Mouse (Mus musculus) hindbrain, embryonic 15.5 days (tissue): ENCODE data around the gene Smarca4. TPM values are rescaled to one million over a fixed set of nuclear protein-coding genes. Genes with fewer than 3 reads are reported as not detected.

Experiments used
- ATAC-seq: fragments of 200-750 bp; cut with Nextera tagmentation; 2 replicates; pipeline ENCODE4 v1.8.0; 2017; ENCODE audit warnings: low read depth, moderate number of reproducible peaks, moderate TSS enrichment; ENCODE audit not compliant: low FRiP score
- H3K27ac ChIP-seq: fragments of 300-500 bp; sonication (generic); replicated peaks from 2 replicates; pipeline ENCODE4 v1.5.1; 2015; ENCODE audit warnings: mild to moderate bottlenecking, inconsistent platforms
- H3K27me3 ChIP-seq: fragments of 300-500 bp; sonication (generic); 2 replicates; pipeline ENCODE4 v1.6.1; 2015; ENCODE audit warnings: control low read depth, inconsistent platforms
- H3K36me3 ChIP-seq: fragments of 300-500 bp; sonication (generic); 2 replicates; pipeline ENCODE4 v1.6.1; 2015; ENCODE audit warnings: control low read depth, inconsistent platforms
- H3K4me1 ChIP-seq: fragments of 300-500 bp; sonication (generic); replicated peaks from 2 replicates; pipeline ENCODE4 v1.6.1; 2015; ENCODE audit warnings: control low read depth, inconsistent platforms
- H3K4me2 ChIP-seq: fragments of 300-500 bp; sonication (generic); 2 replicates; pipeline ENCODE4 v1.6.1; 2015; ENCODE audit warnings: moderate library complexity, mild to moderate bottlenecking, inconsistent platforms
- H3K4me3 ChIP-seq: fragments of 300-500 bp; sonication (generic); 2 replicates; pipeline ENCODE4 v1.5.1; 2015; ENCODE audit warnings: mild to moderate bottlenecking, inconsistent platforms
- H3K9ac ChIP-seq: fragments of 300-500 bp; sonication (generic); 2 replicates; pipeline ENCODE4 v1.6.1; 2015; ENCODE audit warnings: inconsistent platforms
- H3K9me3 ChIP-seq: fragments of 300-500 bp; sonication (generic); 2 replicates; pipeline ENCODE4 v1.6.1; 2016; ENCODE audit warnings: control low read depth, inconsistent platforms
- WGBS: fragments of 180-500 bp; shearing (Covaris S2); methylation state at CpG from one replicate; pipeline ENCODE4 v1.1.7; 2015; 5-methylcytosine and 5-hydroxymethylcytosine counted together
- polyA plus RNA-seq: library from polyadenylated mRNA; unstranded; fragments of >200 nt; fragmentation: Nextera tagmentation; extraction: Ambion mirVana; gene quantifications from 2 replicates; pipeline ENCODE4 v1.2.1, GENCODE M21; 2015

The Smarca4 gene
- polyA plus RNA-seq, 1 experiment from 2014 or later: 139 TPM

DNA sequence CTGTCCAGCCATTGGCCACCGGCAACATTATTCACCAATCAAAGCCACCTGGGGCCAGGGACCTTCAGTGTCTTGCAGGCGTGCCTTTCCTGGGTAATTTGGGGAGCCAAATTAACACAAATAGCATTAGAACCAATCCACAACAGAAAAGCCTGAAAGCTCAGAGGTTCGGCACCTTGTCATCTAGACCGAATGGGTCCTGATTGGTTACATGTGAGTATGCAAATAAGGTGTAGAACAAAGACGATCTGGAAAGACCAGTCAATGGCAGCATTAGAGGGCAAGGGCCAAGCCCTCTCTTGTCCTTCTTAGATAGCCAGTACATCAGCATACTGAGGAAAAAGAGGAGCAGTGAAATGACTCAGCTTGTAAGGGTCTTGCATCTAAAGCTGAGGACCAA is 10.1 kb upstream of the Smarca4 start:
- Histone ChIP-seq H3K4me2 (no peak overlapping the region), H3K4me3 (no peak overlapping the region), H3K4me1 (no peaks in the 10 kb centered on the region), H3K27ac (no peak overlapping the region), H3K9me3 (no peaks in the 10 kb centered on the region), H3K9ac (no peak overlapping the region), H3K36me3 (no peaks in the 10 kb centered on the region), H3K27me3 (no peaks in the 10 kb centered on the region)
- ATAC-seq: no peak
- 74% methylated on average over 5 of the region's 5 CpGs for WGBS

GRCm38 (mm10) chr9:21606648-21607047 is 9.3 kb upstream of the Smarca4 start:
- H3K36me3 ChIP-seq: no peaks in the 10 kb centered on the region
- H3K9ac ChIP-seq: no peak overlapping the region
- no peaks in the 10 kb centered on the region for H3K27me3 ChIP-seq
- no peak overlapping the region for H3K4me3 ChIP-seq
- ATAC-seq: no peak
- H3K27ac ChIP-seq: no peak overlapping the region
- no peak overlapping the region for H3K4me2 ChIP-seq
- 82% methylated on average over 1 of the region's 1 CpGs for whole genome bisulfite sequencing
- no peaks in the 10 kb centered on the region for H3K4me1 ChIP-seq
- H3K9me3 ChIP-seq: no peaks in the 10 kb centered on the region

GRCm38 (mm10) chr9:21609861-21610260 is 6.1 kb upstream of the Smarca4 start:
- Histone ChIP-seq H3K4me1 (peaks cover 3% of the 10 kb centered on the region), H3K4me3 (no peak overlapping the region), H3K4me2 (no peak overlapping the region), H3K36me3 (no peaks in the 10 kb centered on the region), H3K27me3 (no peaks in the 10 kb centered on the region), H3K9ac (no peak overlapping the region), H3K9me3 (no peaks in the 10 kb centered on the region), H3K27ac (no peak overlapping the region)
- WGBS: 94% methylated on average over 1 of the region's 1 CpGs
- no peak for ATAC-seq

- Histone ChIP-seq H3K36me3 (no peaks in the 10 kb centered on the region), H3K9me3 (no peaks in the 10 kb centered on the region), H3K27ac (peak overlapping the region; percentile 91), H3K4me2 (peak overlapping the region; percentile 56), H3K4me3 (peak overlapping the region; percentile 66), H3K27me3 (no peaks in the 10 kb centered on the region), H3K4me1 (peaks cover 35% of the 10 kb centered on the region), H3K9ac (peak overlapping the region; percentile 44)
- no peak for ATAC-seq
- WGBS: 79% methylated on average over 15 of the region's 15 CpGs
Observed at GRCm38 (mm10) chr9:21614864-21615616, 929 bp upstream of the Smarca4 start.

DNA sequence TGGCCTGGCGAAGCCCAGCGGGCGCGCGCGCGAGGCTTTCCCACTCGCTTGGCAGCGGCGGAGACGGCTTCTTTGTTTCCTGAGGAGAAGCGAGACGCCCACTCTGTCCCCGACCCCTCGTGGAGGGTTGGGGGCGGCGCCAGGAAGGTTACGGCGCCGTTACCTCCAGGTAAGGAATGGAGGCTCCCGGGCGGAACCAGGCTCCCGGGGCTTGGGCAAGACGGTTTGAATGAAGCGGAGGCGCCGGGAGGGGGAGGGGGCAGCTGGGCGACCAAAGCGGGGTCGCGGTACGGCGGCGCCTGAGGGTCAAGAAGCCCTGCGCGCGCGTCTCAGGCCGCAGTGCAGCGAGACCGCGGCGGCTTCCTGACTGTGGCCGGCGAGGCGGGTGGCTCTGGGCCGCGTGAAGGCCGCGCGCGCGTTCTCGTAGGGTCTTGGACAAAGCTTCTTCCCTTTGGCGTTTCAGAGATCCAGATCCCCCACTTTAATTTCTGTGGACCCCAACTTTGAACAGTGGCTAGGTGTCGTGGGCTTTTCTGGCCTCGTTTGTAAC is 338 bp downstream of the Smarca4 start:
- WGBS: under 1% methylated on average over 50 of the region's 57 CpGs
- Histone ChIP-seq H3K4me2 (peak overlapping the region; percentile 61), H3K36me3 (no peaks in the 10 kb centered on the region), H3K27ac (peak overlapping the region; percentile 98), H3K27me3 (no peaks in the 10 kb centered on the region), H3K4me3 (peak overlapping the region; percentile 66), H3K4me1 (peaks cover 40% of the 10 kb centered on the region), H3K9ac (peak overlapping the region; percentile 85), H3K9me3 (no peaks in the 10 kb centered on the region)
- ATAC-seq: peak; percentile 84

- H3K4me2 ChIP-seq: peak overlapping the region; percentile 61
- no peaks in the 10 kb centered on the region for H3K36me3 ChIP-seq
- no peak for ATAC-seq
- peaks cover 40% of the 10 kb centered on the region for H3K4me1 ChIP-seq
- no peaks in the 10 kb centered on the region for H3K9me3 ChIP-seq
- peak overlapping the region; percentile 85 for H3K9ac ChIP-seq
- no peaks in the 10 kb centered on the region for H3K27me3 ChIP-seq
- H3K4me3 ChIP-seq: peak overlapping the region; percentile 66
- 4% methylated on average over 10 of the region's 10 CpGs for WGBS
- H3K27ac ChIP-seq: peak overlapping the region; percentile 98
Observed at GRCm38 (mm10) chr9:21617066-21617465, 1.1 kb downstream of the Smarca4 start.

DNA sequence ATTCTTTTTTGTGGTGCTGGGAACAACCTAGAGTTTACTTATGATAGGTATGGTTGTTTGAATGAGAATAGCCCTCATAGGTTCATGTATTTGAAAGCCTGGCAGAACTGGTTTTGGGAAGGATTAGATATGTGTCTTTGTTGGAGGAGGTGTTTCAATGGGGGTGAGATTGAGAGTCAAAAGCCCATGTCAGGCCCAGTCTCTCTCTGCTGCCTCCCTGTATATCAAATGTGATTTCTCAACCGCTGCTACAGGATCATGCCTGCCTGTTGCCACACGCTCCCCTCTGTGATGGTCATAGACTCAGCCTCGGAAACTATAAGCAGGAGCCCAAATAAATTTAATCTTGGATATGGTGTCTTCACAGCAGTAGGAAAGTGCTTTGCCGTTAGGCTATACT is 4.3 kb downstream of the Smarca4 start:
- Histone ChIP-seq H3K27me3 (no peaks in the 10 kb centered on the region), H3K36me3 (no peaks in the 10 kb centered on the region), H3K4me2 (no peak overlapping the region), H3K27ac (no peak overlapping the region), H3K4me1 (peaks cover 40% of the 10 kb centered on the region), H3K9ac (no peak overlapping the region), H3K9me3 (no peaks in the 10 kb centered on the region), H3K4me3 (no peak overlapping the region)
- ATAC-seq: no peak
- 84% methylated on average over 4 of the region's 4 CpGs for WGBS

- H3K4me1 ChIP-seq: peaks cover 41% of the 10 kb centered on the region
Observed at GRCm38 (mm10) chr9:21622676-21623075, 6.7 kb downstream of the Smarca4 start.

GRCm38 (mm10) chr9:21625342-21626339 is 9.7 kb downstream of the Smarca4 start:
- Histone ChIP-seq H3K9ac (no peak overlapping the region), H3K27me3 (no peaks in the 10 kb centered on the region), H3K4me1 (peaks cover 19% of the 10 kb centered on the region), H3K27ac (no peak overlapping the region), H3K9me3 (no peaks in the 10 kb centered on the region), H3K36me3 (no peaks in the 10 kb centered on the region), H3K4me2 (no peak overlapping the region), H3K4me3 (no peak overlapping the region)
- WGBS: 84% methylated on average over 10 of the region's 10 CpGs
- no peak for ATAC-seq

More at GRCm38 (mm10) chr9:21622676-21623075, 6.7 kb downstream of the Smarca4 start:
- ATAC-seq: no peak
- Histone ChIP-seq H3K4me3 (no peak overlapping the region), H3K27me3 (no peaks in the 10 kb centered on the region), H3K9ac (no peak overlapping the region), H3K4me2 (no peak overlapping the region), H3K36me3 (no peaks in the 10 kb centered on the region), H3K9me3 (no peaks in the 10 kb centered on the region), H3K27ac (no peak overlapping the region)
- WGBS: 95% methylated on average over 1 of the region's 1 CpGs

GRCm38 (mm10) chr9:21626571-21626970 is 10.6 kb downstream of the Smarca4 start:
- Histone ChIP-seq H3K27me3 (no peaks in the 10 kb centered on the region), H3K9ac (no peak overlapping the region), H3K36me3 (no peaks in the 10 kb centered on the region), H3K9me3 (no peaks in the 10 kb centered on the region), H3K27ac (no peak overlapping the region), H3K4me3 (no peak overlapping the region), H3K4me1 (peaks cover 19% of the 10 kb centered on the region), H3K4me2 (no peak overlapping the region)
- no peak for ATAC-seq

DNA sequence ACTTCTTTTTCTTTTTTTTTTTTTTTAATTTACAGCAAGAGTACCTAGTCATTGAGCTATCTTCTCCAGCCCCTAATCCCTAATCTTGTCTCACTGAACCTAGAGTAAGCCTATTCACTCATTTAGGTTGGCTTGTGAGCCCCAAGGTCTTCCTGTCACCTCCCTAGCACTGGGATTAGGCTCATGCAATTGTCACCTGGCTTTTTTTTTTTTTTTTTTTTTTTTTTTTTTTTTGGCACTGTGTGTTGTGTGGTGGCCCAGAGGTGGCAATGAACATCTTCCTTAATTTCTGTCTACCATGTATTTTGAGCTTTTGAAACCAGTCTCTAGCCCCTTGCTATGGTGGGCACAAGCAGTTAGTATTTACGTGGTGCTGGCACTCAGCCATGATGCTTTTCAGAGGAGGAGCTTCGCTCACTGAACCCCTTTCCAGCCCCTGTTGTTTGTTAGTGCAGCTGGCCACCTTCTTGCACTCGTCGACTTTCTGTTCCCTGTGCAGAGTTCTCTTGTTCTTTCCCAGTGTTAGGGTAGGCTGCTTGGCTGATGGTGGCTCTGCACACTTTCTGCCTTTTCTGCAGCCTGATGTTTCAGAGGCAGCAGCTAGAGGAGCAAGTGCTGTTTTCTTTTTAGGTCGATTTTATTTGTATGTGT is 11.3 kb downstream of the Smarca4 start:
- no peak for ATAC-seq
- Histone ChIP-seq H3K36me3 (no peaks in the 10 kb centered on the region), H3K4me3 (no peak overlapping the region), H3K27me3 (no peaks in the 10 kb centered on the region), H3K9me3 (no peaks in the 10 kb centered on the region), H3K9ac (no peak overlapping the region), H3K4me2 (no peak overlapping the region), H3K27ac (0 out of 2 replicates have a peak overlapping the region, but pooled peaks have one; percentile 4), H3K4me1 (peaks cover 19% of the 10 kb centered on the region)
- WGBS: 59% methylated on average over 5 of the region's 5 CpGs
